15 mouse cellular contexts compared by ENCODE assay signal in genomic region chr13:80971664-80972063, GRCm38 (mm10).
A peak's percentile ranks its signal among the peaks of the same experiment; 100 is the strongest.
DNase-seq lines count a peak whose midpoint lies in the region; ATAC-seq and TF ChIP-seq lines count a peak whose summit lies in the region.
"Had no signal": no experiment of that assay in that cellular context is flagged by ENCODE, and none has a peak within 500 bp of the region (broad histone marks: within the 10 kb centered on the region; RNA-seq: fewer than 3 reads in every experiment).

No protein-coding gene starts in this region.

- peak; percentile 46 for DNase-seq in adrenal gland, postnatal 14 days
- no peak for DNase-seq in adrenal gland, adult 18-20 months (ENCODE audit: low spot score in 2 of 2)
- DNase-seq in heart, embryonic 10.5 days (ENCODE audit: low spot score): no peak
- DNase-seq in stomach, postnatal 0 days (ENCODE audit: low spot score): no peak
- no peak for DNase-seq in thymus, postnatal 14 days
- DNase-seq: cerebellum, postnatal 10 days; left cerebral cortex, postnatal 4 days; thymus, postnatal 36 days had no signal

- no peak for TF ChIP-seq CTCF in C2C12 (IDR thresholded peaks at IDR 0.05; ENCODE audit: control insufficient read depth, insufficient read depth, insufficient read length)
- no peak for TF ChIP-seq CTCF in stomach, postnatal 0 days (IDR thresholded peaks at IDR 0.05; ENCODE audit: low read depth)

- no peak overlapping the region for H3K9ac ChIP-seq in heart, embryonic 16.5 days (ENCODE audit: low read length)
- no peak overlapping the region for H3K9ac ChIP-seq in stomach, postnatal 0 days (ENCODE audit: low read length)
- H3K9ac ChIP-seq: heart, embryonic 15.5 days; hindbrain, embryonic 14.5 days; intestine, embryonic 15.5 days; midbrain, embryonic 13.5 days had no signal

- H3K27me3 ChIP-seq in heart, embryonic 16.5 days (ENCODE audit: control insufficient read depth, insufficient read depth, low read length): no peaks in the 10 kb centered on the region
- no peaks in the 10 kb centered on the region for H3K27me3 ChIP-seq in heart, embryonic 10.5 days (ENCODE audit: insufficient read depth, poor library complexity, severe bottlenecking)
- H3K27me3 ChIP-seq in C2C12 (ENCODE audit: control insufficient read depth, insufficient read depth, insufficient read length): no peaks in the 10 kb centered on the region
- H3K27me3 ChIP-seq in stomach, postnatal 0 days (ENCODE audit: control insufficient read depth, insufficient read depth, low read length): no peaks in the 10 kb centered on the region
- H3K27me3 ChIP-seq: heart, embryonic 15.5 days; intestine, embryonic 15.5 days; midbrain, embryonic 13.5 days had no signal

- TF ChIP-seq EP300 in stomach, postnatal 0 days (optimal IDR thresholded peaks at IDR 0.05): no peak

- no peaks in the 10 kb centered on the region for H3K36me3 ChIP-seq in heart, embryonic 16.5 days (ENCODE audit: control insufficient read depth, insufficient read depth)
- H3K36me3 ChIP-seq in heart, embryonic 10.5 days: no peaks in the 10 kb centered on the region
- H3K36me3 ChIP-seq in C2C12 (ENCODE audit: control insufficient read depth, insufficient read depth): no peaks in the 10 kb centered on the region
- H3K36me3 ChIP-seq in stomach, postnatal 0 days (ENCODE audit: control insufficient read depth, insufficient read depth, low read length): no peaks in the 10 kb centered on the region
- H3K36me3 ChIP-seq: G1E; heart, embryonic 15.5 days; intestine, embryonic 15.5 days; midbrain, embryonic 13.5 days had no signal

- 43% methylated on average over 3 of the region's 3 CpGs for WGBS in heart, embryonic 16.5 days
- WGBS in heart, embryonic 10.5 days: 56% methylated on average over 3 of the region's 3 CpGs
- WGBS in stomach, postnatal 0 days: 51% methylated on average over 3 of the region's 3 CpGs

- H3K4me3 ChIP-seq in heart, embryonic 16.5 days (ENCODE audit: low read length): no peak overlapping the region
- H3K4me3 ChIP-seq in heart, embryonic 10.5 days: no peak overlapping the region
- H3K4me3 ChIP-seq in C2C12 (ENCODE audit: insufficient read depth, poor library complexity, severe bottlenecking): no peak overlapping the region
- H3K4me3 ChIP-seq in stomach, postnatal 0 days (ENCODE audit: low read depth, low read length): no peak overlapping the region
- H3K4me3 ChIP-seq: heart, embryonic 15.5 days; intestine, embryonic 15.5 days; midbrain, embryonic 13.5 days had no signal

- H3K9me3 ChIP-seq in heart, embryonic 16.5 days (replicated peaks; ENCODE audit: control insufficient read depth, low read length): no peaks in the 10 kb centered on the region
- H3K9me3 ChIP-seq in heart, embryonic 10.5 days: no peaks in the 10 kb centered on the region
- H3K9me3 ChIP-seq in stomach, postnatal 0 days (ENCODE audit: control insufficient read depth, low read length): no peaks in the 10 kb centered on the region
- H3K9me3 ChIP-seq: G1E; heart, embryonic 15.5 days; intestine, embryonic 15.5 days; midbrain, embryonic 13.5 days had no signal

- H3ac ChIP-seq in C2C12 (ENCODE audit: control insufficient read depth, insufficient read length, low read depth): no peak overlapping the region

- peaks cover 10% of the 10 kb centered on the region; the same call in 1 of the 2 replicates for H3K4me1 ChIP-seq in heart, embryonic 16.5 days (ENCODE audit: control insufficient read depth, insufficient read depth, low read length)
- H3K4me1 ChIP-seq in heart, embryonic 10.5 days: peaks cover 3% of the 10 kb centered on the region
- H3K4me1 ChIP-seq in stomach, postnatal 0 days (replicated peaks; ENCODE audit: control insufficient read depth, insufficient read depth): no peaks in the 10 kb centered on the region
- H3K4me1 ChIP-seq: intestine, embryonic 15.5 days; midbrain, embryonic 13.5 days had no signal

- H3K4me2 ChIP-seq in heart, embryonic 16.5 days (ENCODE audit: low read depth, low read length): no peak overlapping the region
- no peak overlapping the region for H3K4me2 ChIP-seq in stomach, postnatal 0 days (replicated peaks; ENCODE audit: low read depth)
- H3K4me2 ChIP-seq: heart, embryonic 15.5 days; hindbrain, embryonic 14.5 days; intestine, embryonic 15.5 days; midbrain, embryonic 13.5 days had no signal

- H3K79me2 ChIP-seq in C2C12 (ENCODE audit: control insufficient read depth, insufficient read depth): no peaks in the 10 kb centered on the region

- H3K79me3 ChIP-seq in C2C12 (ENCODE audit: low read depth): no peaks in the 10 kb centered on the region

- H3K27ac ChIP-seq in heart, embryonic 16.5 days (ENCODE audit: low read length): no peak overlapping the region
- H3K27ac ChIP-seq in heart, embryonic 10.5 days: no peak overlapping the region
- no peak overlapping the region for H3K27ac ChIP-seq in stomach, postnatal 0 days (replicated peaks)
- H3K27ac ChIP-seq: heart, embryonic 15.5 days; hindbrain, embryonic 14.5 days; intestine, embryonic 15.5 days; midbrain, embryonic 13.5 days had no signal

- ATAC-seq in heart, embryonic 16.5 days (replicated peaks; ENCODE audit: extremely low read depth, insufficient read depth, low FRiP score): 0 out of 2 replicates have a peak, but pooled peaks have one; percentile 52
- ATAC-seq in stomach, postnatal 0 days (ENCODE audit: low FRiP score, low TSS enrichment): 0 out of 2 replicates have a peak, but pooled peaks have one; percentile 69
- ATAC-seq: intestine, embryonic 15.5 days; midbrain, embryonic 13.5 days had no signal

TF ChIP-seq in C2C12, 6 proteins besides CTCF, POLR2A, EP300 and RAD21:
- TF ChIP-seq USF1 (IDR thresholded peaks at IDR 0.05; ENCODE audit: low read depth) (no peak), FOSL1 (IDR thresholded peaks at IDR 0.05; ENCODE audit: insufficient read depth, low read length, poor library complexity, severe bottlenecking) (peak; percentile 75)
